Mouse (Mus musculus): ENCODE results near the gene Car5a. TPM values are rescaled to one million over a fixed set of nuclear protein-coding genes. Genes with fewer than 3 reads are reported as not detected.

The Car5a gene
- total and polyA plus RNA-seq, 3 experiments = 0.08 TPM; not detected in 2

DNA sequence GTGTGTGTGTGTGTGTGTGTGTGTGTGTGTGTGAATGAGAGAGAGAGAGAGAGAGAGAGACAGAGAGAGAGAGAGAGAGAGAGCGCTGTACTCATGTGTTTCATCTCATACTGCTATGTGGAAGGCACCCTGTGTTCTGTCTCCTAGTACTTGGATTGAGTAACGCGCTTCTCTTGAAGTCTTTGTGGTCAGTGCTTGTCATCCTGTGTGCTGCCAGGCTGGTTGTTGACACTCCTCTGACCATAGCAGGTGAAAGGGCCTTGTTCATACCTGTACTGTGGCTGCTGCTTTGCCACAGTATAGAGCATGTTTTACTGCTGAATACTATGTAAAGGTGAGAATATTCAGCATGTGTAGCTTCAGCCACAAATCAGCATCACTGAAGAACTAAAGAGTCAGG lies 41.0 kb upstream of the Car5a start:
- DNase-seq (ENCODE audit: low read depth, low spot score) = no peak
- no peaks in the 10 kb centered on the region for H3K27me3 ChIP-seq (ENCODE audit: control insufficient read depth in 1 of 2, insufficient read depth in 2 of 2, low read length in 2 of 2)
- no peak overlapping the region for H3K9ac ChIP-seq (ENCODE audit: control insufficient read depth, low read depth, low read length, poor library complexity, severe bottlenecking)
- H3K4me3 ChIP-seq (ENCODE audit: control insufficient read depth in 1 of 2, insufficient read depth in 1 of 2, low read depth in 2 of 2, low read length in 2 of 2) = no peak overlapping the region
- no peak for TF ChIP-seq SIN3A (IDR thresholded peaks at IDR 0.05; ENCODE audit: low read length)
- no peak for TF ChIP-seq ELF1 (IDR thresholded peaks at IDR 0.05; ENCODE audit: low read depth, low read length)
- TF ChIP-seq RCOR1 (IDR thresholded peaks at IDR 0.05; ENCODE audit: low read depth, low read length) = no peak
- no peak for TF ChIP-seq POLR2A (IDR thresholded peaks at IDR 0.05; ENCODE audit: control insufficient read depth in 1 of 2, insufficient read depth in 1 of 2, low read depth in 1 of 2, low read length in 2 of 2, poor library complexity in 1 of 2)
- TF ChIP-seq KAT2A (conservative IDR thresholded peaks at IDR 0.05; ENCODE audit: low read depth, low read length) = no peak
- TF ChIP-seq SMC3 (IDR thresholded peaks at IDR 0.05; ENCODE audit: low read depth, low read length) = no peak
- TF ChIP-seq MXI1 (IDR thresholded peaks at IDR 0.05; ENCODE audit: low read depth, low read length) = no peak
- no peak for TF ChIP-seq UBTF (IDR thresholded peaks at IDR 0.05; ENCODE audit: borderline replicate concordance, insufficient read depth, low read depth, low read length)
- no peak for TF ChIP-seq NELFE (IDR thresholded peaks at IDR 0.05; ENCODE audit: low read depth, low read length)
- no peak for TF ChIP-seq RAD21 (IDR thresholded peaks at IDR 0.05; ENCODE audit: low read depth, low read length)
- no peak for TF ChIP-seq HCFC1 (IDR thresholded peaks at IDR 0.05; ENCODE audit: low read depth, low read length)
- H3K9me3 ChIP-seq (replicated peaks; ENCODE audit: insufficient read depth, low read length) = no peaks in the 10 kb centered on the region
- H3K79me2 ChIP-seq (ENCODE audit: control insufficient read depth, insufficient read depth, low read length, poor library complexity) = no peaks in the 10 kb centered on the region
- peaks cover 0 to 2% of the 10 kb centered on the region in 2 experiments; a peak in 2 of 4 replicates for H3K36me3 ChIP-seq (ENCODE audit: control insufficient read depth in 1 of 2, insufficient read depth in 2 of 2, low read length in 2 of 2)
- H3K4me1 ChIP-seq (ENCODE audit: control insufficient read depth in 1 of 2, insufficient read depth in 2 of 2, low read length in 2 of 2) = no peaks in the 10 kb centered on the region
- no peak overlapping the region for H3K27ac ChIP-seq (ENCODE audit: control insufficient read depth, low read depth, low read length)

DNA sequence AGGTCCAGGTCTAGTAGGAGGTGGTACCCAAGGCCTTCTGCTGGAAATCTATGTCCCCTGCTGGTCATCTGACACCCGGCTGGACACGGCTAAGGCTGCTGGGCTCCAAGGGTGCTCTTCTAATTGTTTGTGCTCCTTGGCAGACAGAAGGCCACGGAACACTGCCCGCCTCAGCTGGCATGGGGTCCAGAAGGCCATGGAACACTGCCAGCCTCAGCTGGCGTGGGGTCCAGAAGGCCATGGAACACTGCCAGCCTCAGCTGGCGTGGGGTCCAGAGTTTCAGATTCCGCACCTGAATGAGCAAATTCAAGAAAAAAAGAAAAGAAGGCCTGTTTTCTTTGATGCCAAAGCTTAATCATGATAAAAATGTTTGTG lies 36.8 kb upstream of the Car5a start:
- Histone ChIP-seq H3K27me3 (ENCODE audit: control insufficient read depth in 1 of 2, insufficient read depth in 2 of 2, low read length in 2 of 2) (no peaks in the 10 kb centered on the region), H3K4me3 (ENCODE audit: control insufficient read depth in 1 of 2, insufficient read depth in 1 of 2, low read depth in 2 of 2, low read length in 2 of 2) (no peak overlapping the region), H3K9me3 (replicated peaks; ENCODE audit: insufficient read depth, low read length) (no peaks in the 10 kb centered on the region), H3K9ac (ENCODE audit: control insufficient read depth, low read depth, low read length, poor library complexity, severe bottlenecking) (no peak overlapping the region), H3K4me1 (ENCODE audit: control insufficient read depth in 1 of 2, insufficient read depth in 2 of 2, low read length in 2 of 2) (no peaks in the 10 kb centered on the region), H3K27ac (ENCODE audit: control insufficient read depth, low read depth, low read length) (no peak overlapping the region), H3K79me2 (ENCODE audit: control insufficient read depth, insufficient read depth, low read length, poor library complexity) (no peaks in the 10 kb centered on the region), H3K36me3 (ENCODE audit: control insufficient read depth in 1 of 2, insufficient read depth in 2 of 2, low read length in 2 of 2) (peaks cover 0 to 9% of the 10 kb centered on the region in 2 experiments; a peak in 2 of 4 replicates)
- TF ChIP-seq MEF2A (IDR thresholded peaks at IDR 0.05; ENCODE audit: extremely low read depth, insufficient replicate concordance, low read depth, low read length, poor library complexity, severe bottlenecking) (no peak), MYC (IDR thresholded peaks at IDR 0.05; ENCODE audit: low read depth, low read length) (no peak), E2F4 (IDR thresholded peaks at IDR 0.05; ENCODE audit: borderline replicate concordance, low read depth, low read length) (no peak), SIN3A (IDR thresholded peaks at IDR 0.05; ENCODE audit: low read length) (no peak), MYB (IDR thresholded peaks at IDR 0.05; ENCODE audit: low read depth, low read length) (no peak), ZKSCAN1 (IDR thresholded peaks at IDR 0.05; ENCODE audit: low read depth, low read length) (no peak), SMC3 (IDR thresholded peaks at IDR 0.05; ENCODE audit: low read depth, low read length) (no peak), HCFC1 (IDR thresholded peaks at IDR 0.05; ENCODE audit: low read depth, low read length) (no peak), RAD21 (IDR thresholded peaks at IDR 0.05; ENCODE audit: low read depth, low read length) (no peak), CHD2 (IDR thresholded peaks at IDR 0.05; ENCODE audit: low read length) (no peak)
- DNase-seq (ENCODE audit: low read depth, low spot score) = no peak
